Mouse (Mus musculus): ENCODE data around the gene B230219D22Rik.

DNA sequence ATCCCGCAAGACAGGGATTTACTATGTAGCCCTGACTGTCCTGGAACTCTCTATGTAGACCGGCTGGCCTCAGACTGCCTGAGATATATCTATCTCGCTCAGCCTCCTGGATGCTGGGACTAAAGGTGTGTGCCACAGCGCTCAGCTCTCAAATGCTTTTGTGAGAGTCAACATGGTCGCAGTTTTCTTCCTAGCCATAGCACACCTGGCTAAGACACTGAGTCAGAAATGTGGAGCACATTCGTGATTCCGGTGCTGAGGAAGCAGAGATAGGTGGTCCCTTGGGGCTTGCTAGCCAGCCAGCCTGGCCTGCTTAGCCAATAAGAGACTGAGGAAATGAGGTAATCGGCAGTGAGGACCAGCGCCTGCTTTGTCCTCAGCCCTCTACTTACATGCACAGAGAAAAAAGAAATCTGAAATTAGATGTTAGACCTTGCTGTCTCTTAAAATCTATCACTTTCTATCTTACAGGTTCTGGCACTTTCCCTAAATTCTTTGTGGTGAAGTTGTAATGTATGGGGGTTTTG lies 6.8 kb upstream of the B230219D22Rik start:
- no peak for TF ChIP-seq CTCF (IDR thresholded peaks at IDR 0.05; ENCODE audit: control insufficient read depth, insufficient read depth, insufficient read length)
- TF ChIP-seq MYOG (IDR thresholded peaks at IDR 0.05; ENCODE audit: control insufficient read depth, extremely low read depth, insufficient read length): no peak
- no peak for TF ChIP-seq USF1 (IDR thresholded peaks at IDR 0.05; ENCODE audit: low read depth)
